Mouse (Mus musculus) thymus, adult 2 months (tissue): ENCODE results near the gene Sugp1. TPM values are rescaled to one million over a fixed set of nuclear protein-coding genes. Genes with fewer than 3 reads are reported as not detected.

ENCODE experiments used
- DNase-seq: peaks from one replicate; pipeline ENCODE4 v3.0.0; 2021
- H3K27ac ChIP-seq: fragments of 200-500 bp; 2 replicates; pipeline ENCODE4 v1.5.1; 2012; ENCODE audit warnings: low read length, control low read depth; ENCODE audit not compliant: control insufficient read depth, insufficient read depth
- H3K27me3 ChIP-seq: fragments of 200-500 bp; 2 replicates; pipeline ENCODE4 v1.6.1; 2012; ENCODE audit warnings: mild to moderate bottlenecking, low read length, moderate library complexity, mixed read lengths; ENCODE audit not compliant: control insufficient read depth, insufficient read depth
- H3K36me3 ChIP-seq: fragments of 200-500 bp; 2 replicates; pipeline ENCODE4 v1.6.1; 2012; ENCODE audit warnings: mild to moderate bottlenecking, low read length, moderate library complexity; ENCODE audit not compliant: control insufficient read depth, insufficient read depth
- H3K4me1 ChIP-seq: fragments of 200-500 bp; replicated peaks from 2 replicates; pipeline ENCODE4 v1.6.1; 2012; ENCODE audit warnings: low read length; ENCODE audit not compliant: control insufficient read depth, insufficient read depth
- H3K4me3 ChIP-seq: fragments of 200-500 bp; 2 replicates; pipeline ENCODE4 v1.5.1; 2012; ENCODE audit warnings: mild to moderate bottlenecking, low read length, control low read depth, moderate library complexity; ENCODE audit not compliant: control insufficient read depth, insufficient read depth
- CTCF ChIP-seq: fragments of 200-500 bp; IDR thresholded peaks from 2 replicates; pipeline ENCODE4 v1.5.1; 2012; ENCODE audit warnings: mild to moderate bottlenecking, control low read depth, low read length, moderate library complexity, borderline replicate concordance; ENCODE audit not compliant: control insufficient read depth, poor library complexity, insufficient read depth; ENCODE audit errors: extremely low read depth
- POLR2A ChIP-seq: fragments of 200-500 bp; IDR thresholded peaks from 2 replicates; pipeline ENCODE4 v1.6.1; 2012; ENCODE audit warnings: mild to moderate bottlenecking, low read length, control low read depth, moderate library complexity; ENCODE audit not compliant: control insufficient read depth, poor library complexity, insufficient read depth; ENCODE audit errors: extremely low read depth
- WGBS: fragments of 180-500 bp; shearing (Covaris S2); methylation state at CpG from one replicate; pipeline ENCODE4 v1.1.7; 2018; 5-methylcytosine and 5-hydroxymethylcytosine counted together
- polyA plus RNA-seq: library from polyadenylated mRNA; depleted of rRNA; stranded (reverse); fragments of >200 nt; gene quantifications from 2 replicates; pipeline ENCODE4 v1.2.3, GENCODE M21; 2012

The Sugp1 gene
- polyA plus RNA-seq, 1 experiment = 17.8 TPM

- DNase-seq = no peak
- no peaks in the 10 kb centered on the region for H3K4me1 ChIP-seq
- WGBS = 83% methylated on average over 8 of the region's 8 CpGs
- no peaks in the 10 kb centered on the region for H3K27me3 ChIP-seq
- no peak overlapping the region for H3K27ac ChIP-seq
- H3K4me3 ChIP-seq = no peak overlapping the region
- no peak for TF ChIP-seq POLR2A
- no peak for TF ChIP-seq CTCF
- H3K36me3 ChIP-seq = no peaks in the 10 kb centered on the region
Measured at GRCm38 (mm10) chr8:70100241-70100640, 57.6 kb downstream of the Sugp1 start.

- 6% methylated on average over 6 of the region's 6 CpGs for WGBS
- H3K4me3 ChIP-seq = no peak overlapping the region
- H3K27ac ChIP-seq = no peak overlapping the region
- no peaks in the 10 kb centered on the region for H3K4me1 ChIP-seq
- no peaks in the 10 kb centered on the region for H3K36me3 ChIP-seq
- H3K27me3 ChIP-seq = no peaks in the 10 kb centered on the region
- peak; percentile 55 for DNase-seq
- TF ChIP-seq POLR2A (no peak), CTCF (peak; percentile 85)
Measured at GRCm38 (mm10) chr8:70104506-70104905, 61.9 kb downstream of the Sugp1 start.

DNA sequence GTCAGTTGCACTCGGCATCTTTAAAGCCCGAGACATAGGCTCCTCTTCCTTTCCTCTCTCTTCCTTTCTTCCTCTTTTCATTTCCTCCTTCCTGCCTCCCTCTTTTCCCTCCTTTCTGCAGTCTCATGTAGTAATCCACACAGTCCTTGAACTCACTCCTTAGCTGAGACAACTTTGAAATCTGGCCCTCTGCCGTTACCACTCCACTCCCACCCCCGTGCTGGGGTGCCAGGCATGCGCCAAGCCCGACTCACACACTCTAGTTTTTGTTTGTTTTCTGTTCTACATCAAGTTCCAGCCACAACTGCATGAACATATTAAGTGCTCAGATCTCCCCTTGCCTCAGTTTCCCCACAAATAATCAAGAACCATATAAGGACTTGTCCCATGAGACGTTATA, 62.3 kb downstream of the Sugp1 start:
- TF ChIP-seq CTCF = no peak
- 53% methylated on average over 7 of the region's 7 CpGs for WGBS
- no peaks in the 10 kb centered on the region for H3K27me3 ChIP-seq
- no peak for DNase-seq
- no peak overlapping the region for H3K4me3 ChIP-seq
- H3K36me3 ChIP-seq = no peaks in the 10 kb centered on the region
- no peaks in the 10 kb centered on the region for H3K4me1 ChIP-seq
- H3K27ac ChIP-seq = no peak overlapping the region

- Histone ChIP-seq H3K27ac (no peak overlapping the region), H3K27me3 (peaks cover 12% of the 10 kb centered on the region; the same call in 1 of the 2 replicates), H3K4me1 (no peaks in the 10 kb centered on the region), H3K4me3 (no peak overlapping the region), H3K36me3 (no peaks in the 10 kb centered on the region)
- no peak for TF ChIP-seq CTCF
- DNase-seq = no peak
- WGBS = 94% methylated on average over 2 of the region's 2 CpGs
Measured at GRCm38 (mm10) chr8:70110451-70110850, 67.8 kb downstream of the Sugp1 start.

GRCm38 (mm10) chr8:70111192-70111795, 68.7 kb downstream of the Sugp1 start:
- Histone ChIP-seq H3K4me3 (no peak overlapping the region), H3K4me1 (no peaks in the 10 kb centered on the region), H3K27ac (no peak overlapping the region), H3K27me3 (peaks cover 12% of the 10 kb centered on the region; the same call in 1 of the 2 replicates), H3K36me3 (no peaks in the 10 kb centered on the region)
- DNase-seq = no peak
- WGBS = 66% methylated on average over 23 of the region's 23 CpGs
- TF ChIP-seq POLR2A (no peak), CTCF (no peak)

- Histone ChIP-seq H3K4me3 (no peak overlapping the region), H3K4me1 (no peaks in the 10 kb centered on the region), H3K27me3 (peaks cover 12% of the 10 kb centered on the region; the same call in 1 of the 2 replicates), H3K27ac (no peak overlapping the region), H3K36me3 (no peaks in the 10 kb centered on the region)
- no peak for TF ChIP-seq POLR2A
- no peak for TF ChIP-seq CTCF
- WGBS = 12% methylated on average over 43 of the region's 43 CpGs
- DNase-seq = no peak
Measured at GRCm38 (mm10) chr8:70112401-70113016, 69.9 kb downstream of the Sugp1 start.

DNA sequence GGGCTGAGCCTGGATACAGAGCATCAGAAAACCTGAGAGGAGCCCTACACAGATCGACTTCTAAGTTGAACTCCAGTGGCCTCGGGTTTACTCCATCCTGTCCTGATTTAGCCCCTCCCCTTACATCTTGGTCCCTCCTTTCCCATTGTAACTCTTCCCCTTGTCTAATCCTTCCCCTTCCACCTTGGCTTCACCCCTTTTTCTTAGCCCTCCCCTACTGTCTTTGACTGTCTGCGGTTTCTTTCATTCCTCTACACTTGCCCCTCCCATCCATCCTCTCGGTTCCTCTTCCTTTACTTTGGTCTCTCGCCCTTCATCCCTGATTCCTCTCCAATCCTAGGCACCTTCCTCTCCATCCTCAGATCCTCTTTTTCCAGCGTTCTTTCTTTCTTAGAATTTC, 71.9 kb downstream of the Sugp1 start:
- Histone ChIP-seq H3K27me3 (peaks cover 12% of the 10 kb centered on the region; the same call in 1 of the 2 replicates), H3K36me3 (no peaks in the 10 kb centered on the region), H3K4me3 (no peak overlapping the region), H3K27ac (no peak overlapping the region), H3K4me1 (no peaks in the 10 kb centered on the region)
- TF ChIP-seq POLR2A (no peak), CTCF (no peak)
- WGBS = 14% methylated on average over 6 of the region's 6 CpGs
- no peak for DNase-seq
